Mouse (Mus musculus): ENCODE measurements around the gene Tedc2.

The Tedc2 gene

DNA sequence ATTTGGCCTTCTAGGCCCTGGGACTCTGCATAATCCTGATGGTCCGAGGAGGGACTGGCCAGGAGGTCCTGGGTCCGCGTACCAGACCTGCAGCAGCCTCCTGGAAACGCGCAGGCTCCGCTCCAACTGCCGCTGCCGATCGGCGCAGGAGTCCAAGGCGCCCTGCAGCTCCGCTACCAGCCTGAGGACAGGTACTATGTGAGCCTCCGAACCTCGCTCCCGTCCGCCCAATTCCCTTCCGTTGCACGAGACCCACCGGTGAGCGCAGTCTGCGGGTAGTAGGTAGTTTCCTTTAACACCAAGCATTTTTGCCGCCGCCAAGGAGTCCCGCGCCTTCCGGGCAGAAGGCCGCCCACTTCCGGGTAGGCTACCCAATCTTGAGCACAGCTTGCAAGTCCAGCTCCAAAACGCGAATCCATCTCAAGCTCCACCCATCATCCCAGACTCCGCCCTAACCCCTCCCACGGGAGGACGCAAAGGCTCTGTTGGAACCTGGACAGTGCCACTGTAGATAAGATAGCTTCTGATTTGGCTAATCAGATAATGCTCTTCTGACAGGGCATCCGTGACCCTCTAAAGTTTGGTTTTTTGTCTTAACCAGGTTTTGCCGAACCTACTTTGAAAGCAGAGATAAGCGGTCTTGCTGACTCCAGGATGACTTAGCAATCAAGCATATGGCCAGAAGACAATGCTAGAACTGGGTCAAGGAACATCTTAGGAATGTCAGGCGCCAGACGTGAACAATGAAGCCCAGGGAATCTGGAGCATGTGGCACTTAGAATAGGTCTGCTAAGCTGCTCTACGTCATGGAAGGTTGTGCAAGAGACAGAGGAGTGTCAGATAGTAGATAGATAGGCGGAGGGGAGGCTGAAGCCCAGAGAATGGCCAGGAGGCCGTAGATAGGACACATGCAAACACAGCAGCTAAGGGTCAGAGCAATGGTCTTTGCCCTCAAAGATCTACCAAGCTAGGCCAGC lies at the start of gene Tedc2:
Tedc2 (minus strand) TSS at position 417 of the 977 bp plus-strand sequence.
- peak; percentile 96 for DNase-seq (ENCODE audit: low read depth)

GRCm38 (mm10) chr17:24267133-24267532 lies 46.5 kb upstream of the Tedc2 start:
- no peak for DNase-seq (ENCODE audit: low read depth)

- DNase-seq (ENCODE audit: low read depth), result no peak
These were observed 44.1 kb upstream of the Tedc2 start for GRCm38 (mm10) chr17:24264766-24265165.

GRCm38 (mm10) chr17:24260516-24260915 lies 39.9 kb upstream of the Tedc2 start:
- DNase-seq (ENCODE audit: low read depth), result no peak

DNA sequence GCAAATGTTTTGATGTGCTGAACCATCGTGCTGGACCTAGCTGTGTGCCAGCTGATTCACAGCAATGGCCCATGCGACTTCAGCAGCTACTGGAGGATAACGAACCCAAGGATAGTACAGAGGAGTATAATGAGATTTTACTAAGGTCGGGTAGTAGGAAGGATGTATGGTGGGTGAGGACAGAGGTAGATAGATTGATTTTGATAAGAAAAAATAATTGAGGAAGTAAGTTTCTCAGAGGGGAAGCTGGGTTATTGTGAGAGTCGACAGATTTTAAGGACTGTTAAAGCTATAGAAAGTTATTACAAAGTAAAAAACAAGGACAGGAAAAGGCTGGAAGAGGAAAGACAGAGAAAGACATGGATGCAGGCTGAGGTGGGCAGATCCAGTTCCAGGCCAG lies 39.1 kb upstream of the Tedc2 start:
- DNase-seq (ENCODE audit: low read depth), result no peak

DNA sequence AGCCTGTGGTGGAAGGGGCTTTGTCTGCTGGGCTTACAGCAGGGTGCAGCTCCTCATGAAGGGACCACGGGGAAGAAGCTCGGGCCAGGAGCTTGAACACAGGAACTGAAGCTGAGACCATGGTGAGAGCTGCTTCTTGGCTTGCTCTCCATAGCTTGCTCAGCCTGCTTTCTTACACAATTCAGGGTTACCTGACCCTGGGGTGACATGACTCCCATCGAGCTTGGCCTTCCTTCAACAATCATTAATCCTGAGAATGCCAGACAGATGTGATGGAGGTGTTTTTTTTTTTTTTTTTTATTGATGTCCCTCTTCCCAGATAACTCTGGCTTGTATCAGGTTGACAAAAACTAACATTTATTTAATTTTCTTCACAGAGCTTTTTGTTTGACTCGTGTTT lies 38.3 kb upstream of the Tedc2 start:
- no peak for DNase-seq (ENCODE audit: low read depth)

GRCm38 (mm10) chr17:24252329-24252728 lies 31.7 kb upstream of the Tedc2 start:
- DNase-seq (ENCODE audit: low read depth), result peak; percentile 16

DNA sequence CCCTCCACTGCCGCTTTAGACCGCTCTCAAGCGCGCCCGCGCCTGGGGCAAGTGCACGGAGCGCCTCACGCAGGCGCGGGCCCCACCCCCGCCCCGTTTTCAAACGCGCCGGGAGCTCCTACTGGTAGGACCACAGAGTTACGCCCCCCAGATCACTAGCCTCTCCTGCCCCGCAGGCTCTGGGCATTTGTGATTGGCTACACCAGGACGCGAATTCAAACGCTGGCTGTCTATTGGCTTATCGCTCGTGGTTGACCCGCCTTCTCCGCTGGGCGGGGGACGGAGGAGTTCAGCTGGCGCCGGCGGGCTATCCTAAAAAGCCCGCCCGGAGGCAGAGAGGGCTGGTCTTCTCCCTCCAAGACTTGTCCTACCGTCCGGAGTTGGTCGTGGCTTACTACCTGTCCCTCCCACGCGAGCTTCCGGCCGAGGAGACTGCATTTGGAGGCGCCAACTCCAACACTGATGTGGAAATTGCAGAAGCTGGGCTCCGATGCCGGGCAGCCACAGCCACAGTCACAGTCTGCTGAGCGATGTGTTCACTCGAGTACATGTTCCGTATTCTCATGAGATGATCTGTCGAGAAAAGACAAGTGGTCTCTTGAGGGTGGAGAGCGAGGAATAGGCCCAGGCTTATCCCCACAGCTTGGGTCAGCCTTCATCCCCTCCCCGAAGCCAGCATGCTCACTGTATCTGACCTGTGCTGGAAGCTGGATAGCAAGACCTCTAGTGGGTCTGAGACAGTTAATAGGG lies 30.8 kb upstream of the Tedc2 start, which contains the start of gene Ccnf:
Ccnf (minus strand) TSS at position 165 of the 750 bp plus-strand sequence.
- DNase-seq (ENCODE audit: low read depth), result peak; percentile 98

DNA sequence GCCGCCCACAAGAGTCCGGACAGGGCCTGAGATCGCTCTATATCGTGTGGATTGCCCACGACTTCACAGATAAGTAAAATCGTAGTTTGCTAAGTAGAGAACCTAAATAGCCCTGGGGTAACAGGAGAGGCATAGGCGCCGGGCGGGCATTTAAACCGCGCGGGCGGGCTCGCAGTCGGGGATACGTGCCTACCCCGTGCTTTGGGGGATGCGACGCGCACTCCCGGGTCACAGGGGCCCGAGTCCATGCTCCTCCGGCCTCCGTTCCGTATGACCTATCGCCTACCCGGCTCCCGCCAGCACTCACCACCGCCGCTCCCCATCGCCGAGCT lies 30.3 kb upstream of the Tedc2 start:
- no peak for DNase-seq (ENCODE audit: low read depth)

GRCm38 (mm10) chr17:24248641-24249040 lies 28.0 kb upstream of the Tedc2 start:
- peak; percentile 66 for DNase-seq (ENCODE audit: low read depth)

DNA sequence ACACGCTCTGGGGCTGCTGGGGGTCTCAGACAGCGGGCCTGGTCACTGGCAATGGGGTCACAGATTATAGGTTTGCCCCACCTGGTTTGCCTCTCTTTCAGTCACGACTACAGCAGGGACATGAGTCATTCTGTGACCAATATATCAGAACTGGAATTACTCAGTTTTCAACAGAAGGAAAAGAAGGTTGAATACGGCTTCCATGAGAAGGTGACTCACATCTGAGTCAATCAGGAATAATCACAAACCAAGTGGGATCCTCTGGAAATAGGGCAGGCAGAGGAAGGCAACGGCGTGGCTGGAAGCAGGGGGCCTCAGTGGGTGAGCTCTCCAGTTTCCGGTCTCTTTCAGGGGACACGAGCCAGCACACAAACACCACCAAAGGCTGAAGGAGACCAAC lies 23.4 kb upstream of the Tedc2 start:
- no peak for DNase-seq (ENCODE audit: low read depth)

DNA sequence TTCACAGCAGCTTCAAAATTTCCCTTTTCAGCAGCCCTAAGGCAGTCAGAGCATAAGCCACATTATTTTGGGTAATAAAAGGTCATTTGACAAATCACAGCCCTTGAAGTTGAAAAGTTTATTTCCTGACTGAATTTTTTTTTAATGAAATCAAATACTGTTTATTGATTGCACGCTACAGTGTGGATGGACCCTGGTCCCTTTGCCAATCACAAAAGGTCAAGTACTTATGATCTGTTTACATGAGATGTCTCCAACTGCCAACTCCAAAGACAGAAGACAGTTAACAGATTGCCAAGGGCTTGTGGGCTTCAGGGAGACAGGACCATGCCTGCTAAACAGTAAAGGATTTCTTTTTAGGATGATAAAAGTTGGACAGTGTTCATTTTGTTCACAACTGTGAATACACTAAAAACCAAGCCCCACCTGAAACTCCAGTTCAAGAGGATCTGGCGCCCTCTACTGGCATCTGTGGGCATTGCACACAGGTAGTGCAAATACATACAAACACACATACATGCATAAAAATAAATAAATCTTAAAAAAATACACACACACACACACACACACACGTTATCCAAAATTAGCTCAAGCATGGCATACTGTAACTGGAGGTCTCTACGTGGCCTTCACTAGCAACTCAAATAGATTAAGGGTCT lies 22.8 kb upstream of the Tedc2 start:
- DNase-seq (ENCODE audit: low read depth), result peak; percentile 79

DNA sequence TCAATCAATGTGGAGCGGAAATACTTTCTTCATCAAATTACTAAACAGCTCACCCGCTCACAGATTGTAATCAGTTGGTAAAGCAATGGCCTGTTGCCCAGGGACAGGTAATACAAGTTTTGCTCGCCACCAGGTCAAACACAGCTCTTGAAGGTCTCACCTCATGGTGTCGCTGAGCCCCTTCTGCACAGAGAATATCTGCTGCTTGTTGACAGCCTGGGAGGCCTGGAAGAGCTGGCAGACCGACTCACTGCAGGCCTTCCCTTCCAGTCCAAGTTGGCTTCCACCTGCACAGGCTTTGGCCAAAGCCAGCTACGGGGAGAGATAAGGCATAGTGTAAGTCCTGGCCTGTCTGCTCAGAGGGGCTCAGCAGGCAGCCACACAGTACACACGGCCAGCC lies 16.3 kb upstream of the Tedc2 start:
- no peak for DNase-seq (ENCODE audit: low read depth)

GRCm38 (mm10) chr17:24236479-24236878 lies 15.8 kb upstream of the Tedc2 start:
- DNase-seq (ENCODE audit: low read depth), result no peak

DNA sequence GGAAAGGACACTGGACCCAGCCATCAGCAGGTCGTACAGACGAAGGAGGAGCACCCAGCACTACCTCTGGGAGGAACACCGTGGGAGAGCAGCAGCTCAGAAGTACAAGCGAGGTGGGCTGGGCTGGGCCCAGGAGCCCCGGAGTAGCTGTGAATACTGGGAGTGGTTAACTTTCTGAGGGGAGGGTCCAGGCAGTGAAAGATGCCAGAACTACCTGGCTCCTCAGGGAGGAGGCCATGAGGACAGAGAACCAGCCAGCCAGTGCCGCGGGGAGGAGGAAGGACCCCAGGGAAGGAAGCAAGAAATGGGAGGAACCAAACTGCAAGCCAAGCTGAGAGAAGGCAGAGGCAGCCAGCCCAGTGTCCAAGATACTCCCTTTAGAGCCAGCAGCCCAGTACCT lies 7.3 kb upstream of the Tedc2 start:
- DNase-seq (ENCODE audit: low read depth), result no peak

DNA sequence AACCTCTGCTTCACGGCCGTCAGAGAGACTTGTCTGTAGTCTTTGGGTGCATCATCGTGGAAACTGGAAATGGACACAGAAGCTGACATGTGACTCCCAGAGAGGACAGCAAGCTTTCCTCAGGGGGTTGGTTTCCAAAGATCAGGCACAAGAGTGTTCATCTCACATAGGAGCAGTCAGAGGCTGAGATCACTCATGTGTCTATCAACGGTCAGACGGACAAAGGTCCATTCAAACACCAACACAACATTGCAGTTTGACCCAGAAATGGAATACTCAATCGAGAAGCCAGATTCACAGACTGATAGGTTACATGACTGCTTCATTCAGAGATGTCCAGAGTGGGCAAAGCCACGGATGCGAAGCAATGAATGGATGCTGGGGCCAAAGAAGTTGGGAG lies 6.1 kb upstream of the Tedc2 start:
- DNase-seq (ENCODE audit: low read depth), result no peak

DNA sequence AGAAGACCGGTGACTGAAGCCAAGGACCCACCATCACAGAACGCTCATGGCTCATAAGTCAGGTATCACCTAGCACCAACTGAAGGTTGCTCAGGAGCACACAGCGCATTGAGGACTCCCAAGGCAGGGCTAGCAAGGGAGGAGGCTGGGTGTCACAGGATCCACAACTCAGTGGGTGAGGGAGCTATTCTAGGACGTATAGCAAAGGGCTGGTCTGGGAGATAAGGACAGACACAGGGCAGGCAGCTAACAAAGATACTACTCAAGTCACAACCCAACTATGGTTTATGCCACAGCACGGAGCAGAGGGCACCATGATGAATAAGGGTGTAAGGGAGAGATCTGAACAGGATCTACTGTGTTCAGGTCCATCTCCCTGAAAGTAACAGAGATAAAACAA lies 5.2 kb upstream of the Tedc2 start:
- DNase-seq (ENCODE audit: low read depth), result no peak

DNA sequence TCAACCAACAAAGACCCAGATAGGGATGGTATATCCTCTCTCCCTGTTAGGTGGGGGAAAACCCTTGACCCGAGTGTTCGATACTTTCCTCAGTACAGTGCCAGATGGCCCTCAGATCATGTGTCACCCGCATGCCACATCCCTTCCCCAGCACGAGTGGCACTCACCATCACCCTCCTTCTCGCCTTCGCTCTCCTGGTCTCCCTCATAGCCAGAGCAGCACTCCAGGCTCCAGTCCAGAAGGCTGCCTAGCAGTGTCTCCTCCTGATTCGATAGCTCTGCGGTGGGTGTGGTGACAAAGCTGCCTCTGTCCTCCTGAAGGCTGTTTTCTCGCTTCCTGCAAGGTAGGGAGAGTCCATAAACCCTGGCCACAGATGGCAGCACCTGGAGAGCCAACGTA lies 4.1 kb upstream of the Tedc2 start:
- DNase-seq (ENCODE audit: low read depth), result no peak

DNA sequence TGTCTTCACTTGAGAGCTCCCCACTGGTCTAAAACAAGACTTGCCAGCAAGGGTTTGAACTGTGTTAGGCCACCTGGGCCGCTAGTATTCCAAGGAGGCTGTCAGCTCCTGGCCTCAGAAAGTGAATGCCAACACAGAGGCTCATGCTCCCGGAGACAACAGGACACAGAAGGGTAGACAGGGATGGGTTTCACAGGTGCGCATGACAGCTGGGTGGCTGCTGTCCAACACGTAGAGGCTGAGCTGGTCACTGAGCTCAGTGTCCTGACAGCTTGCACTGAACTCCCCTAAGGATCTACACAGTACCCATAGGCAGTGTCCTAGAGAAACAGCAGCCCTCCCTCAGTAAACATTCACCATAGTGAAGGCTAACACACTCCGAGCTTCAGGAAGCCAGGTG lies 2.9 kb upstream of the Tedc2 start:
- no peak for DNase-seq (ENCODE audit: low read depth)

GRCm38 (mm10) chr17:24222653-24223052 lies 2.0 kb upstream of the Tedc2 start:
- DNase-seq (ENCODE audit: low read depth), result no peak

GRCm38 (mm10) chr17:24216836-24217235 lies 3.8 kb downstream of the Tedc2 start:
- no peak for DNase-seq (ENCODE audit: low read depth)

DNA sequence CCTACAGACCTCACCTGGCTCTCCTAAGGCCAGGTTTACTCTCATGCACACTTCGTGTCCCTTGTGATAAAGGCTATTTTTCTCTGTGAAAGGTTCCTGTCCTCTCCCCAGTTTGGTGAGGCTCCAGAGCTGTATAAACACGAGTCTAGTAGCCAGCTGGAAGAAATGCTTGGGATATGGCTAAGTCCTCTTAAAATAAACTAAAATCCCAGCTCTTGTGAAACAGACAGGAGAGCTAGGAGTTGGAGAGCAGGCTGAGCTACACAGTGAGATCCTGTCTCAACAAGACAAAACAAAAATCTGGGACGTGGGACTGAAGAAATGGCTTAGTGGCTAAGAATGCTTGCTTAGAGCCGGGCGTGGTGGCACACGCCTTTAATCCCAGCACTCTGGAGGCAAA lies 7.5 kb downstream of the Tedc2 start:
- DNase-seq (ENCODE audit: low read depth), result no peak

All from induced T-regulatory cell, adult 2 months (primary cell).